Mouse (Mus musculus) kidney, adult 2 months (tissue): Measurements from ENCODE around the gene Smug1.

Experiments used
- CTCF ChIP-seq: fragments of 200-500 bp; conservative IDR thresholded peaks from 2 replicates; pipeline ENCODE4 v1.5.1; 2011; ENCODE audit warnings: low read depth, mild to moderate bottlenecking, control low read depth, low read length, moderate library complexity, mixed read lengths; ENCODE audit not compliant: insufficient read depth, insufficient read length
- POLR2A ChIP-seq: fragments of 200-500 bp; IDR thresholded peaks from one replicate; pipeline ENCODE4 v1.6.1; 2011; ENCODE audit warnings: low read depth, low read length, control low read depth

- TF ChIP-seq CTCF (no peak), POLR2A (no peak)
Measured at GRCm38 (mm10) chr15:103197785-103198184, 30.9 kb upstream of the Smug1 start.
